Mouse (Mus musculus) retina, embryonic 14.5 days (tissue): ENCODE data around the gene Adtrp.

ENCODE experiments used
- DNase-seq: peaks from one replicate; pipeline ENCODE4 v3.0.0-alpha.2; 2015; ENCODE audit warnings: low spot score

Gene Adtrp

GRCm38 (mm10) chr13:41847516-41848126, at the start of gene Adtrp:
Gene Adtrp, minus strand, starts transcription at chr13:41847684.
- DNase-seq: no peak

DNA sequence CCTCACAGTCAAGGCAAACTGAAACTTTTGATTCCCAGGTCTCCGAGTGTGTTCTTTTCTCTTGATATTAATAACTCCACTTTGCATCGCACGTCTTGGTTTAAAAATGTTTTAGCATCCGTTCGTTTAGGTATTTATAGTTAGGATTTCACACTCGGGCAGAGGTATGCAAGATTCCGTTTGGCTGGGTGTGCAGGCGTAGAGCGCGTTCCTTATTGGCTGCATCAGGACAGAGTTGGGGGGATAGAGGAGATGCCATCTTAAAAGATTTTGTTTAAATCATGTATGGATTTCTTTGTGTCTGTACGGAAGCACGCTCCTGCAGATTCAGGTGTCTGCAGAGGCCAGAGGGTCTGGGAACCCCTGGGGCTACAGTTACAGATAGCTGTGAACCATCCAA, 44.5 kb upstream of the Adtrp start:
- DNase-seq: no peak

DNA sequence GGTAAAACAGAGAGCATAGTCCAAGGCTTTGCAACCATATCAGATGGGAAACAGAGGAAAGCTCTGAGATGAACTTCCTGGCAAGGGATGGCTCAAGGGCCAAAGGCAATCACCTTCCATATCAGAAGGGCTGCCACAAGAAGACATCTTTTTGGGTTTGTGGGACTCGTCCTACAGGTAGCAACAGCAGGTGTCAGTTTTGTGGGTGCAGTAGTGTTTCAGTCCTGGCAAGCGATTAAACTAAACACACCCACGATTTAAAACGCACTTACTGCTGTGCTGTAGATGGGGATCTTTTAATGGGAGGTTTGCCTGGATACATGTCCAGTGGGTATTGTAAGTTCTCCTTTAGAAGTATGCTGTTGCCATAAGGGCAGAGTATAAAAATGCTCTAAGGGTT, 43.1 kb upstream of the Adtrp start:
- DNase-seq: no peak

GRCm38 (mm10) chr13:41890111-41890600, 42.7 kb upstream of the Adtrp start:
- DNase-seq: no peak

- DNase-seq: no peak
These were observed 41.2 kb upstream of the Adtrp start for GRCm38 (mm10) chr13:41888644-41889043.

DNA sequence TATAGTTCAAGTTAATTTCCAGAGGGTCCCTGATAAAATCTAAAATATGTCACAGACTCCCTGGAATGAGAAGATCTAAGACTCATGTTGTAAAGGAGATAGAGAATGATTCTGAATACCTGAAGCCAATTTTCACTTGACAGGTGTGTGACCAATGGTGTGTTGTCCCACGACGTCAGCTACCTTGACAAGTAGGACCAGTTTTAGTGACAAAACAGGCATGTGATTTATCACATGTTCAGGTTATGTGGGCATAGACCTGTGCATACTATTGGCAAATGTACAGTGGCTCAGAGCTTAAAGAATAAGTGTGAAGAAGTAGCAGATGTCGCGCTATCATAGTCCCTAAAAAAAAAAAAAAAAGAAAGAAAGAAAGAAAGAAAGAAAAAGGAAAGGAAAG, 38.6 kb upstream of the Adtrp start:
- no peak for DNase-seq

DNA sequence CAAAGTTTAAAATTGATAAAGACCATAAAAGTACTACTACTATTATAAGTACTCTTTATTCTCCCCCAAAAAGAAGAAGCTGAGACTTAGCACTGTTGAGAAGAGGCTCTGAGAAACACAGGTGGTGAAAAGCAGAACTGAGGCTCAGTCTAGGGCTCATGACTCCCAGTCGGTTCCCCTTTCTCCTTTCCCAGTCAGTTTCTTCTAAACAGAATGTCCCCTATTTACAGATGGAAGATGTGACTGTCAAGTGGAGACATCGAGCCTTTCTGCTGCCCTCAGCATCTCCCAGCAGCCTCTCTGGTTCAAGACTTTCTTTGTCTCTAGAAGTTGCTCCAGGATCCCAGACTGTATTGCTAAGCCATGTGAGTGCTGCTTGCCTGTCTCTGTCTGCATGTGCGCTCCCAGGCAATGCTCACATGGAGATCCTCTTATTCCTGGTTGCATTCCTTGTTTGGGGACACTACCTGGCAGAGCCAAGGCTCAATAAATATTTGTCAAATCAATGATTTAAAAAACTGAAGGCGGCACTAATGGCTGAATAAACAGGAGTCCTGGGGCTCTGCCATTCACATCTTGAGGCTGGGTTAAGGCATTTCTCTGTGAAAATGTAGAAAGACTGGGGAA, 36.3 kb upstream of the Adtrp start:
- no peak for DNase-seq

GRCm38 (mm10) chr13:41881201-41881600, 33.7 kb upstream of the Adtrp start:
- no peak for DNase-seq

DNA sequence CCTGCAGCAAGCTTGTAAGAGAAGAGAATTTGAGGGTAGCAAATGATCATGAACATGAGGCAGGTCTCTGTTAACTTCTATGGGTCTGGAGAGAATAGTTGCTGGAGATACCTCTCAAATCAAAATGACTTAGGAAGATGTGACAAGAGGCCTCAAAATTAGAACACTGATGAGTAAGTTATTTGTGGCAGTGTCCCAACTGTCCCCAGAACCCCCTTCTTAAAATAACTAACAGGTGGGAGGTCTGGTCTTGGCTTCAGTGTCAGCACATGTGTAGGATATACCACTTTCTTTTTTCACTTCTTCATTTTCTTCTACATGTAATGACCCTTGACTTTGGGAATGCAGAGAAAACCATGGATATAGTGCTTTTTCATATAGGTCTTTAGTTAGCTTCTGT, 33.0 kb upstream of the Adtrp start:
- DNase-seq: no peak

DNA sequence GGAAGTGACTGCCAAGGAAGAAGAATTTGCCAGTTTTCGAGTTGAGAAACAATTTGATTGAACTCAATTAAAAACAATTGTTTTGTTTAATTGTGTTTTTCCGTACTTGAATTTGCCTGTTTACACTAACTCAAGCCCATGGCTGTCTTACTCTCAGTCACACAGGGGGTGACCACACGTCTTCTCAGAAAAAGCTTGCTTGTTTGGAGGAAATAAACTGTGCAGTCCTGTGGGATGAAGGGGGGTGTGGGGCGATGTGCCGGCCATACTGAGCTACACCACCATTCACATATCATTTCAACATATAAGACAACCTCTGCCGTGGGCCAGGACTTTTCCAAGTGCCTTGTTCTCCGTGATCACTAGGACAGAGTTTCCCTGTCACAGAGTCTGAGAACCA, 25.2 kb upstream of the Adtrp start:
- no peak for DNase-seq

DNA sequence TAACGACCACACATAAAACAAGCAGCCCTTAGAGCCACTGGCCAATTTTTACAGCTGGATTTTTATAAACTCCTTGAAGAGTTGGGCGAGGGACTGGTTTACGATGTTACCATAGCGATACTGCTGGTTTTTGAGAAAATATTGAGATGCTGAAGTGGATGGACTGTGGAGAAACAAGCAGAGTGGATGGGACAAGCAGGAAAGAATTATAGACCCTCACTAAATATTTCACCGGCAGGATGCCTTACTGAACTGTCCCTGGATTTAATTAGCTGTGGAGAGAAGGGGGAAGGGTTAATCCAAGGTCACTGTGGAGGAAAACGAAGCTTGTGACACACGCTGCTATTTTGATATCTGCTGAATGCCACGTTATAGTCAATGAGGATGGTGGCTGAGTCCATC, 24.7 kb upstream of the Adtrp start:
- no peak for DNase-seq

- no peak for DNase-seq
These were observed 20.0 kb upstream of the Adtrp start for GRCm38 (mm10) chr13:41867533-41867932.

GRCm38 (mm10) chr13:41865575-41865974, 18.1 kb upstream of the Adtrp start:
- DNase-seq: no peak

- no peak for DNase-seq
These were observed 17.6 kb upstream of the Adtrp start for GRCm38 (mm10) chr13:41865071-41865470.

DNA sequence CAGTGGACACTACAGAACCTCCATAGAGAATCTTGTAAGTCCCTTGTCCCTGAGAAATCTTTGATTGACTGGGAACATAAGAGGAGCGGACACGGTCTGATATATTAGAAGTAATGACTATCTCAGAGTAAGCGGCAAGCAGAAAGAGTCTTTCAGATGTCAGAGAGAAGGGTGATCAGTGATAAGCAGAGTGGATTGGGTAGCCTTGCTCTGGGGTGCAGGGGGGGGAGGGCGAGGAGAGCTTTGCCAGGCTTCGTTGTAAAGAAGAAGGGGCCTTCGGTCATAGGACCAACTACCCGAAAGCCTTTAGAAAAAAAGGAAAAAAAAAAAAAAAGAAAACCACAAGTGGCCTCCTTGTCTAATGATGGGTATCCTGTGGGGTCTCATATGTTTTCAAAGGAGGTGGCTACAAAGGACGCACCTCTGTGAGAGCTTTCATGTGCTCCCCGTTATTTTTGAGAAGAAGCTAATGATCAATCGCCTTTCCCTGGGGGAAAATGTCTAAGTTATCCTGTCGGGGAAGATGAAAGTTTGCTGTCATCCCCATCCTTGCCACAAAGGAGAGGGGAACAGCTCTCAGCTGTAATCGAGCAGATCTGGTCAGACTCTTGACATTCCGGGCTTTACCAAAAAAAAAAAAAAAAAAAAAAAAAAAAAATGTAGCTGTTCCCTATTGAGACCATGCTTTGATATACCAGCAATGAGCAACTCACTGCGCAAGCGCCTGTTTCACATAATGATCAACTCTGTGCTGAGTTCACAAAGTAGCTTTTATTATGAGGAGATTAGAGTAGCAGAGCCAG, 13.3 kb upstream of the Adtrp start:
- peak; percentile 16 for DNase-seq

DNA sequence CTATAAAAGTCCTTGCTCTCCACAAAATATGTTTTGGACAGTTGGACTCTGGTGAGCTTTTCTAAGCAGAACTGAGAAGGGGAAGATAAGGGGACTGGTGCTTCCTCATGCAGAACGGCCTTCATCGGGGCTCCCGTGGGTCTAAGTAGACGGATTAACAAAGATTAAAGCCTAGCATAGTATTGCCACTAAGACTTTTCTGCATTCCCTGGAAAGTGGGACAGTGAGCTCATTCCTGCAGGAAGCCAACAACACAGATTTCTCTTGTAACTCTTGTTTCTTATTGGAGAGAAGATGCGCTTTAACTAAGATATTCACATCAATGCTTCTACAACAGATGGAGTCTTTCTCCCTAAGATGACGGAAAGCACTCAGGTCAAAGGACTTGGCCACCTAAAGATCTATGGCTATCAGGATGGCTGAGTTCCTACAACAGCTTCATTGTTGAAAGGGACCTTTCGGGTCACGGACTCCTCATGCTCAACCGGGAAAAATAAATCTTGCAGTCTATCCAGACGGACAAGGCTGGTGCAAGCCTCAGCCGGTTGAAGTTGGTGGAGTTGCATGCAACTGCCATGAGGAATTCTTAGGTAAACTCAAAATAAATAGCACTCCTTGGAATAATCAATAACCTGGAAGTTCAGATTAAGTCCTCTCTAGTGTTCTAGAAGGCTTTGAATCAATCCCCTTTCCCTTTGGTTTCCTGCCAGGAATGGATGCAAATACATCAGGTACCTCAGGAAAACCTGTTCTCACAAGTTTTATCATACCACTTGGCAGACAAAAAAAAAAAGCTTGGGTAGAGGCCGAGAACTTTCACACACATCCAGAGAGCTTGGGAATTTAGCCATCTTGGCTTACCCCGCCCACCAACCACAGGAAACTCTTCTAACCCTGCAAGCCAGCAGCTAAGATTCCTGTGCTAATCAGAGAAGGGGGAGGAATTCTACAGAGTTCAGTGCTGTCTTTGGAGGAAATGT, 8.0 kb upstream of the Adtrp start:
- peak; percentile 12 for DNase-seq

DNA sequence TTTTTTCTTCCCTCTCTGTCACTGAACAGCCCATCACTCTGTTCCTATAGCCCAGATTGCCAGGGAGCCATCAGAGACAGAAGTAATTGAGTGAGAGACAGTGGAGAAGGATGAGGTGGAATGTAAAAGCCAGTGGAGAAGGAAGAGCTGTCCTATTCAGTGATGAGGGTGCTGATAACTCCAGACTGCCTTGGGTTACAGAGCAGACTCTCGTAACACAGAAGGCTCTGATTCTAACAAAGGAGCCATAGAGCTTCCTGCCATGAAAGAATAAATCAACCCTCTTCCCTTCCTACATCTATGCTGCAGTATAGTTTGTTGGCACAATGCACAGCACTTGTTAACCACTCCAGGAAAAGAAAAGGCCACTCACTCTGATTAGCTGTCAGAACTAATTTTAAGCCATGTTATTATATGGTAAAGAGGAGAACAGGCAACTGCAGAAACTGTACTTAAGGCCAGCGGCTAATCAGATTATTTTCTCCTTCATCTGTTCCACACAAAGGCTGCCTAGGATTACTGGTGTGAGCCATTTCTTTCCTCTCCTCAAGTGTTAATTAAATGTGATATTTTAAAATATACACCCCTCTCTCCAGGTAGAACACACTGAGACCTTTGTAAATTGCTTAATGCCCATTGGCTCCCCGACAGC, 3.4 kb upstream of the Adtrp start:
- DNase-seq: peak; percentile 80

- DNase-seq: no peak
These were observed 968 bp downstream of the Adtrp start for GRCm38 (mm10) chr13:41846516-41846915.

DNA sequence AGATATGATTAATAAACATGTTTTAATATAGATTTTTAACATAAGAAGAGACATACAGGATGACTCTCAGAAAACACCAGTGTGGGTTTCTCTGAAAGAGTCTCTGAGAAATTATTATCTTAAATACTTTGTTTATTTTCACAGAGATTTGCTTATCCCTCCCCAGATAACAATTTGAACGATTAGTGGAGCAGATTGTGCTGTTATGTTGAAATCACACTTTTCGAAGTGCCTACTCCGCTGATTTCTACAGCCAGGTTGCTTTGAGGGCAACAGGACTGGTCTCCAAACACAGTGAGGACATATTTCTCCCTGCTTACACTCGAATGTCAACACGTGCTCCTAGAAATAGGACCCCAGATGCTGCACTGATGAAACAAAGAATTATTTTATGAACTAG, 2.5 kb downstream of the Adtrp start:
- DNase-seq: no peak

DNA sequence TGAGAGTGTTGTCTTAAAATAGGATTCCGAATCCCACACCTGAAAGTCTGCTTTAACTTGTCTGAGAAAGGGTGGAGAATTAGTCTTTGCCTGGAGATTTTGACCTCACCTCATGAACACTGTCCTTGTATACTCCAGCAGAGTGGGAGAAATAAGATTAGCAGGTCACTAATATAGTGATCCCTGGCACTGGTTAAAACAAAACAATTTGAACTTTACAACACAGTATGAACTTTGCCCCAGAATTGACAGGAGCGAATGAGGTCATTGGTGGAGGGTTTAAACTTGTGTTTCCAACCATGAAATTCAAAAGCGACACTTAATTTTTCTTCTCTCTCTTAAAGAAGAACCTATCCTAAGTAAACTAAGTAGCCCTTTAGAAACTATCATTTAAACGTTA, 3.4 kb downstream of the Adtrp start:
- DNase-seq: no peak

DNA sequence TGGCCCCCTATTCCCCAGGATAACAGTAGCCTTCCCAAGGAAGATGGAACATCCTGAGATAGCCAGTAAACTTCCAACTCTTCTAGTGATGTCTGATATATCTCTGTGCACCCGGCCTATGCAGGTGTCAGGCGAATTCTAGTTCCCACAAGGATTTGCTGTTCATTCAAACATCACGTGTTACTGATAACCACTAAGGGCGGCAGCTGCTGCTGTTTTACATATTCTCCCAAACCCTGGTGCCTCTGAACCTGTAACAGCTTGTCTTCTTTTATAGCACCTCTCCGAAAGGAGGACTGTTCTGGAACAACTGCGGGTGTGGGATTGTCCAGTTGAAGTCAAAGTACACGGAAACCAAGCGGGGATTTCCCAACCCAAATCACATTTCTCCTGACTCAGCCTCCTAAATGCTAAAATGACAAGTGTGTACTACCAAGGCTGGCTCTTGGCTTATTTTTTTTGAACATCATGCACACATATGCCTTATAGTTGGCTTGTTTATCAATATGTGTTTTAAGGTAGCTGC, 13.8 kb downstream of the Adtrp start:
- DNase-seq: no peak
